Mouse (Mus musculus): ENCODE results near the gene Sohlh2. TPM values are rescaled to one million over a fixed set of nuclear protein-coding genes. Genes with fewer than 3 reads are reported as not detected.
A peak's percentile ranks its signal among the peaks of the same experiment; 100 is the strongest.

Sohlh2 gene
- polyA plus RNA-seq, 1 experiment from 2014 or later: not detected

GRCm38 (mm10) chr3:55222502-55222901 lies 40.7 kb downstream of the Sohlh2 start:
- H3K4me1 ChIP-seq (ENCODE audit: control insufficient read depth, insufficient read depth, low read length): no peaks in the 10 kb centered on the region
- ATAC-seq (ENCODE audit: insufficient number of reproducible peaks, insufficient read depth, low FRiP score, low read depth): no peak
- H3K4me3 ChIP-seq (ENCODE audit: low read depth, low read length): no peak overlapping the region
- peaks cover 4% of the 10 kb centered on the region for H3K9me3 ChIP-seq (ENCODE audit: control insufficient read depth, low read depth, low read length)
- no peaks in the 10 kb centered on the region for H3K27me3 ChIP-seq (ENCODE audit: control insufficient read depth, insufficient read depth, low read length)
- no peak overlapping the region for H3K27ac ChIP-seq (ENCODE audit: low read length)
- H3K36me3 ChIP-seq (ENCODE audit: control insufficient read depth, insufficient read depth, low read length): no peaks in the 10 kb centered on the region
- no peak overlapping the region for H3K9ac ChIP-seq (replicated peaks; ENCODE audit: low read depth, low read length)
- no peak overlapping the region for H3K4me2 ChIP-seq (replicated peaks; ENCODE audit: low read depth, low read length)
- 82% methylated on average over 2 of the region's 2 CpGs for WGBS

- WGBS: 74% methylated on average over 3 of the region's 3 CpGs
- Histone ChIP-seq H3K27ac (ENCODE audit: low read length) (no peak overlapping the region), H3K36me3 (ENCODE audit: control insufficient read depth, insufficient read depth, low read length) (no peaks in the 10 kb centered on the region), H3K4me1 (ENCODE audit: control insufficient read depth, insufficient read depth, low read length) (no peaks in the 10 kb centered on the region), H3K9me3 (ENCODE audit: control insufficient read depth, low read depth, low read length) (peaks cover 4% of the 10 kb centered on the region), H3K4me3 (ENCODE audit: low read depth, low read length) (no peak overlapping the region), H3K27me3 (ENCODE audit: control insufficient read depth, insufficient read depth, low read length) (no peaks in the 10 kb centered on the region), H3K9ac (replicated peaks; ENCODE audit: low read depth, low read length) (no peak overlapping the region), H3K4me2 (replicated peaks; ENCODE audit: low read depth, low read length) (no peak overlapping the region)
- ATAC-seq (ENCODE audit: insufficient number of reproducible peaks, insufficient read depth, low FRiP score, low read depth): no peak
These were observed 42.0 kb downstream of the Sohlh2 start for GRCm38 (mm10) chr3:55223862-55224261.

DNA sequence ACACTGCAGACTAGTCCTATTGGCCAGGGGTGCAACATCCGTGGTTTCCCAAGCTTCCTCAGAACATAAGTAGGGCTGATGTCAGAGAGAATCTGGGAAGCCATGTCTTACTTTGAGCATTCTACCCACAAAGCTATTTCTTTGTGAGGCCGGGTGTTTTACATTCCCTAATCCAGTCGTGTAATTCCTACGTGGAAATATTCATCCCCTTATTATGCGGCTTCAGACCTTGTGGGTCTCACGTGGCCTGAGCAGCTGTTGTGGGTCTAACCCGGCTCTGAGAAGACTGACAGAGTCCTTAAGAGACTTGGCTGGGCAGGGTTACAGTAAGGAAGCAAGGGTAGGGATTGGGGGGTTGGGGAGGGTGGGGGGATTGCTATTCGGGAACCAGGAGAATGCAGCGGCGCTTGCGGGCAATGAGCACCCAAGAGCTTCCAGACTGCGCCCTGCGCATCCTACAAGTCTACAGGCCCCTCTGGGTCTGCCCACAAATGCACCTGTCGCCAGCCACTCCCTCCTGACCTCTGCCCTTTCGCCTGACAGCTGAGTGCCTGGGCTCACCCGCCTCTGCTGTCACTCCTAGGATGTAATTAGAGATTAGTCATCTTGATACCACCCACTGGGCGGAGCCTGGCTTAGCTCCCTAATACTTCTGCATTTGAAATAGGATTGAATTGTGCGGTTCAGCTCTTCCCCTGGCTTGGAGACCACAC lies 44.8 kb downstream of the Sohlh2 start:
- no peak overlapping the region for H3K4me3 ChIP-seq (ENCODE audit: low read depth, low read length)
- no peaks in the 10 kb centered on the region for H3K9me3 ChIP-seq (ENCODE audit: control insufficient read depth, low read depth, low read length)
- 0 out of 2 replicates have a peak overlapping the region, but pooled peaks have one; percentile 7 for H3K4me2 ChIP-seq (replicated peaks; ENCODE audit: low read depth, low read length)
- 32% methylated on average over 18 of the region's 18 CpGs for WGBS
- no peaks in the 10 kb centered on the region for H3K27me3 ChIP-seq (ENCODE audit: control insufficient read depth, insufficient read depth, low read length)
- H3K27ac ChIP-seq (ENCODE audit: low read length): no peak overlapping the region
- H3K36me3 ChIP-seq (ENCODE audit: control insufficient read depth, insufficient read depth, low read length): no peaks in the 10 kb centered on the region
- no peak overlapping the region for H3K9ac ChIP-seq (replicated peaks; ENCODE audit: low read depth, low read length)
- ATAC-seq (ENCODE audit: insufficient number of reproducible peaks, insufficient read depth, low FRiP score, low read depth): no peak; the same call in 1 of the 2 replicates
- H3K4me1 ChIP-seq (ENCODE audit: control insufficient read depth, insufficient read depth, low read length): no peaks in the 10 kb centered on the region

DNA sequence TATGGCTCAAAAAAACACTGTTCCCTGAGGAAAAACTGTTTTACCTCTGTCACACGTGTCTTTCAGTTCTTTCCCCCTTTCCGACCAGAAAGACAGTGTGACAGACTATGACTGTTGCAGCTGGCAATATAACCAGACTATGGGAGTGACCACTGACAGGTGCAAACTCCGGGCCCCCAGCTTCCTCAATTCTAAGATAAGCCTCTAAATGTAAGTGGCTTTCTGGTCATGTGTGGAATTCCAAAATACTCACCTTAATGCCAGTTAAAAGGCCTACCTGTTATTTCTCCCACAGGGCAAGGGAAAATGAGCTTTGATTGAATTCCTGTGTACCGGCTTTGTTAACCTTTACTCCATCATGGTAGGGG lies 45.4 kb downstream of the Sohlh2 start:
- no peaks in the 10 kb centered on the region for H3K9me3 ChIP-seq (ENCODE audit: control insufficient read depth, low read depth, low read length)
- WGBS: 30% methylated on average over 4 of the region's 4 CpGs
- H3K4me1 ChIP-seq (ENCODE audit: control insufficient read depth, insufficient read depth, low read length): no peaks in the 10 kb centered on the region
- ATAC-seq (ENCODE audit: insufficient number of reproducible peaks, insufficient read depth, low FRiP score, low read depth): no peak
- no peaks in the 10 kb centered on the region for H3K27me3 ChIP-seq (ENCODE audit: control insufficient read depth, insufficient read depth, low read length)
- H3K4me3 ChIP-seq (ENCODE audit: low read depth, low read length): no peak overlapping the region
- no peak overlapping the region for H3K27ac ChIP-seq (ENCODE audit: low read length)
- no peak overlapping the region for H3K9ac ChIP-seq (replicated peaks; ENCODE audit: low read depth, low read length)
- no peaks in the 10 kb centered on the region for H3K36me3 ChIP-seq (ENCODE audit: control insufficient read depth, insufficient read depth, low read length)
- H3K4me2 ChIP-seq (replicated peaks; ENCODE audit: low read depth, low read length): 0 out of 2 replicates have a peak overlapping the region, but pooled peaks have one; percentile 7

- H3K4me3 ChIP-seq (ENCODE audit: low read depth, low read length): peak within 1 kb of the TSS; percentile 47
- peak within 1 kb of the TSS; percentile 89 for H3K4me2 ChIP-seq (replicated peaks; ENCODE audit: low read depth, low read length)
- H3K27ac ChIP-seq (ENCODE audit: low read length): no peak within 1 kb of the TSS; the same call in 1 of the 2 replicates
- peak; percentile 24; the same call in 1 of the 2 replicates for ATAC-seq (ENCODE audit: insufficient number of reproducible peaks, insufficient read depth, low FRiP score, low read depth)
- no peaks in the 10 kb centered on the region for H3K9me3 ChIP-seq (ENCODE audit: control insufficient read depth, low read depth, low read length)
- no peaks in the 10 kb centered on the region for H3K27me3 ChIP-seq (ENCODE audit: control insufficient read depth, insufficient read depth, low read length)
- WGBS: 39% methylated on average over 10 of the region's 10 CpGs
- no peaks in the 10 kb centered on the region for H3K36me3 ChIP-seq (ENCODE audit: control insufficient read depth, insufficient read depth, low read length)
- 0 out of 2 replicates have a peak, but pooled peaks cover 5% of the 10 kb centered on the region for H3K4me1 ChIP-seq (ENCODE audit: control insufficient read depth, insufficient read depth, low read length)
- H3K9ac ChIP-seq (replicated peaks; ENCODE audit: low read depth, low read length): peak within 1 kb of the TSS; percentile 40; the same call in 1 of the 2 replicates
These were observed 60.0 kb downstream of the Sohlh2 start, which contains the start of gene Dclk1 for GRCm38 (mm10) chr3:55241730-55242421. TSS of gene Dclk1 (plus strand) at chr3:55242364.

DNA sequence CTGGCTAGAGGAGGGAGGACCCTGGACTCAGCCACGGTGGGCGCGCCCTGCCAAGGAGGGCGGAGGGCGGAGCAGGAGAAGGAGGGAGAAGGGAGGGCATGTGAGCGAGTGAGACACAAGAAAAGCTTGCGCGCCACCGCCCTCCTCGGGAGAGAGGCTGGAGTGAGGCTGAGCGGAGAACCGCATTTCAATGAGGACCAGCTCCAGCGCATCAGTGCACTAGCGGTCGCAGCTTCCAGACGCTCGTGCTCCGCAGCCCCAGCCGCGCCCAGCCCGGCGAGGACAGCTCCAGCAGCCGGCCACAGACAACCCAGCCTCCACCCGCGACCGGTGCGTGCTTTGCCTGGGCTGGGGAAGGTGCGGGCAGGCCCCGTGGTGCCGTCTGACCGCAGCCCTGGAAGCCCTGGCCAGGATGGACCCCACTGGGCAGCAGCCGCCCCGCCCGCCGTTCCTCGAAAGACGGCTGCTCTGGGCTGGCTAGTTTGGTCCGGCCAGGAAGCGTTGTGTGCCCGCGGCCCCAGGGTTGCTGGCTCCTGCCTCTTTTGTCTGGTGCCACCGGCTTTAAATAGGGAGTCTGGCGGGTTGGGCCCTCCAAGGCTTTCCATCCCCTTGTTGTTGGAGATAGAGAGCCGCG lies 60.7 kb downstream of the Sohlh2 start:
- Histone ChIP-seq H3K4me3 (ENCODE audit: low read depth, low read length) (peak overlapping the region; percentile 47), H3K9me3 (ENCODE audit: control insufficient read depth, low read depth, low read length) (no peaks in the 10 kb centered on the region), H3K27ac (ENCODE audit: low read length) (no peak overlapping the region; the same call in 1 of the 2 replicates), H3K27me3 (ENCODE audit: control insufficient read depth, insufficient read depth, low read length) (no peaks in the 10 kb centered on the region), H3K4me2 (replicated peaks; ENCODE audit: low read depth, low read length) (peak overlapping the region; percentile 89), H3K4me1 (ENCODE audit: control insufficient read depth, insufficient read depth, low read length) (0 out of 2 replicates have a peak, but pooled peaks cover 5% of the 10 kb centered on the region), H3K9ac (replicated peaks; ENCODE audit: low read depth, low read length) (peak overlapping the region; percentile 40; the same call in 1 of the 2 replicates), H3K36me3 (ENCODE audit: control insufficient read depth, insufficient read depth, low read length) (no peaks in the 10 kb centered on the region)
- 0% methylated on average over 41 of the region's 45 CpGs for WGBS
- peak; percentile 88 for ATAC-seq (ENCODE audit: insufficient number of reproducible peaks, insufficient read depth, low FRiP score, low read depth)

DNA sequence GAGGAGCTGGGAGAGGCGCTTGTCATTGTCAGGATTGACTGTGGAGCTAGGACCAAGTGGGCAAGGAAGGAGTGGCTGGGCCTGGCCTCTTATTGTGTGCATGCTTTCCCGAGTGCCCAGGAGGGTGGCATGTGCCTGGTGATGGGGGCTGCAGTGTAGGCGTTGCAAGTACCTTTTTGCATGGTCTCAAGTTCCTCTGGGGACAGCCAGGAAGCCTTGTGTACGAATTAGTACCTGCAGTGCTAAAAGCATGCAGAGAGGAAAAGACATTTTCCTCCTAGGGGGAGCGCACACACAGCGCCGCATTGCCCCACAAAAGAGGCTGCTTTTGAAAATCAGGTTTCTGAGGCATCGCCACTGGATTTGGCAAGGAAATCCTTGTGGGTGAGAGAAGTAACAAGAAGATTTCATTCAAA lies 61.2 kb downstream of the Sohlh2 start:
- H3K27me3 ChIP-seq (ENCODE audit: control insufficient read depth, insufficient read depth, low read length): no peaks in the 10 kb centered on the region
- H3K36me3 ChIP-seq (ENCODE audit: control insufficient read depth, insufficient read depth, low read length): no peaks in the 10 kb centered on the region
- no peaks in the 10 kb centered on the region for H3K9me3 ChIP-seq (ENCODE audit: control insufficient read depth, low read depth, low read length)
- peak overlapping the region; percentile 40; the same call in 1 of the 2 replicates for H3K9ac ChIP-seq (replicated peaks; ENCODE audit: low read depth, low read length)
- H3K4me1 ChIP-seq (ENCODE audit: control insufficient read depth, insufficient read depth, low read length): 0 out of 2 replicates have a peak, but pooled peaks cover 5% of the 10 kb centered on the region
- ATAC-seq (ENCODE audit: insufficient number of reproducible peaks, insufficient read depth, low FRiP score, low read depth): no peak
- H3K27ac ChIP-seq (ENCODE audit: low read length): no peak overlapping the region
- WGBS: 1% methylated on average over 8 of the region's 8 CpGs
- peak overlapping the region; percentile 89 for H3K4me2 ChIP-seq (replicated peaks; ENCODE audit: low read depth, low read length)
- H3K4me3 ChIP-seq (ENCODE audit: low read depth, low read length): peak overlapping the region; percentile 47

DNA sequence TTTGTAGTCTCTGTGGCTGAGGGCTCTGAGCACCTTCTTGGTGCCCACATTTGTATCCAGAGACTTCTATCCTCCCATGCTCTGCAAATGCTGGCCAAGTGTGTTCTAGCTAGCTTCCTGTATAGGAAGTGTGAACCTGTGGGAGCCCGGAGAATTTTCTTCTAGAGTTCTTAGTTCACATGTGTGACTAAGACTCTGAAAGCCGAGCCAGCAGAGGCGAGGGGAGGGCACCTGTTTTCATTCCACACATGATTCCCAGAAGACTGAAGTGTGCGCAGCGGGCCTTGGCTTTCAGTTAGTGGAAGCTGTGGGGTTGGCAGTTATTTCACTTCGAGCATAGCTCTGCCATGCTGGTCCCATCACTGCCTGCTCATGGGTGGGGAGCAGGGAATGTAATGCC lies 62.3 kb downstream of the Sohlh2 start:
- H3K4me2 ChIP-seq (replicated peaks; ENCODE audit: low read depth, low read length): no peak overlapping the region
- no peaks in the 10 kb centered on the region for H3K9me3 ChIP-seq (ENCODE audit: control insufficient read depth, low read depth, low read length)
- 0 out of 2 replicates have a peak, but pooled peaks cover 5% of the 10 kb centered on the region for H3K4me1 ChIP-seq (ENCODE audit: control insufficient read depth, insufficient read depth, low read length)
- H3K27ac ChIP-seq (ENCODE audit: low read length): no peak overlapping the region
- H3K36me3 ChIP-seq (ENCODE audit: control insufficient read depth, insufficient read depth, low read length): no peaks in the 10 kb centered on the region
- H3K9ac ChIP-seq (replicated peaks; ENCODE audit: low read depth, low read length): no peak overlapping the region
- H3K27me3 ChIP-seq (ENCODE audit: control insufficient read depth, insufficient read depth, low read length): no peaks in the 10 kb centered on the region
- no peak overlapping the region for H3K4me3 ChIP-seq (ENCODE audit: low read depth, low read length)
- ATAC-seq (ENCODE audit: insufficient number of reproducible peaks, insufficient read depth, low FRiP score, low read depth): no peak
- 75% methylated on average over 6 of the region's 6 CpGs for WGBS
